Mouse (Mus musculus) midbrain, embryonic 15.5 days (tissue): Measurements from ENCODE around the gene Ppp1r3a. TPM values are rescaled to one million over a fixed set of nuclear protein-coding genes. Genes with fewer than 3 reads are reported as not detected.
"Not testable (repeated sequence)": the region's sequence is repeated elsewhere in the genome, so short reads cannot be mapped to it uniquely, and the experiment has no call there.

ENCODE experiments used
- ATAC-seq: fragments of 200-750 bp; cut with Nextera tagmentation; replicated peaks from 2 replicates; pipeline ENCODE4 v1.8.0; 2017; ENCODE audit warnings: moderate TSS enrichment
- H3K27ac ChIP-seq: fragments of 300-500 bp; sonication (generic); 2 replicates; pipeline ENCODE4 v1.5.1; 2015; ENCODE audit warnings: mild to moderate bottlenecking, inconsistent platforms
- H3K27me3 ChIP-seq: fragments of 300-500 bp; sonication (generic); replicated peaks from 2 replicates; pipeline ENCODE4 v1.6.1; 2015; ENCODE audit warnings: inconsistent platforms
- H3K36me3 ChIP-seq: fragments of 300-500 bp; sonication (generic); replicated peaks from 2 replicates; pipeline ENCODE4 v1.6.1; 2015; ENCODE audit warnings: inconsistent platforms
- H3K4me1 ChIP-seq: fragments of 300-500 bp; sonication (generic); 2 replicates; pipeline ENCODE4 v1.6.1; 2015; ENCODE audit warnings: inconsistent platforms
- H3K4me2 ChIP-seq: fragments of 300-500 bp; sonication (generic); 2 replicates; pipeline ENCODE4 v1.6.1; 2015; ENCODE audit warnings: inconsistent platforms, mild to moderate bottlenecking, moderate library complexity
- H3K4me3 ChIP-seq: fragments of 300-500 bp; sonication (generic); 2 replicates; pipeline ENCODE4 v1.5.1; 2015; ENCODE audit warnings: mild to moderate bottlenecking, inconsistent platforms
- H3K9ac ChIP-seq: fragments of 300-500 bp; sonication (generic); 2 replicates; pipeline ENCODE4 v1.6.1; 2015; ENCODE audit warnings: mild to moderate bottlenecking, inconsistent platforms
- H3K9me3 ChIP-seq: fragments of 300-500 bp; sonication (generic); 2 replicates; pipeline ENCODE4 v1.6.1; 2016; ENCODE audit warnings: inconsistent platforms
- WGBS: fragments of 180-500 bp; shearing (Covaris S2); methylation state at CpG from one replicate; pipeline ENCODE4 v1.1.7; 2015; ENCODE audit warnings: mixed read lengths; 5-methylcytosine and 5-hydroxymethylcytosine counted together
- polyA plus RNA-seq: library from polyadenylated mRNA; unstranded; fragments of >200 nt; fragmentation: Nextera tagmentation; extraction: Ambion mirVana; gene quantifications from 2 replicates; pipeline ENCODE4 v1.2.1, GENCODE M21; 2015

Gene Ppp1r3a
- polyA plus RNA-seq, 1 experiment from 2014 or later: 0.04 TPM

- H3K27me3 ChIP-seq: no peaks in the 10 kb centered on the region
- H3K9me3 ChIP-seq: no peaks in the 10 kb centered on the region
- no peak overlapping the region for H3K4me2 ChIP-seq
- no peak for ATAC-seq
- WGBS: 91% methylated on average over 4 of the region's 4 CpGs
- no peak overlapping the region for H3K27ac ChIP-seq
- no peak overlapping the region for H3K9ac ChIP-seq
- H3K36me3 ChIP-seq: no peaks in the 10 kb centered on the region
- H3K4me1 ChIP-seq: no peaks in the 10 kb centered on the region
- no peak overlapping the region for H3K4me3 ChIP-seq
Measured at GRCm38 (mm10) chr6:14715129-14715989, 39.7 kb downstream of the Ppp1r3a start.

- no peak for ATAC-seq
- H3K9ac ChIP-seq: no peak overlapping the region
- no peaks in the 10 kb centered on the region for H3K4me1 ChIP-seq
- no peak overlapping the region for H3K4me3 ChIP-seq
- H3K9me3 ChIP-seq: no peaks in the 10 kb centered on the region
- H3K27ac ChIP-seq: no peak overlapping the region
- 62% methylated on average over 2 of the region's 2 CpGs for WGBS
- H3K36me3 ChIP-seq: no peaks in the 10 kb centered on the region
- no peak overlapping the region for H3K4me2 ChIP-seq
- H3K27me3 ChIP-seq: no peaks in the 10 kb centered on the region
Measured at GRCm38 (mm10) chr6:14712146-14712545, 42.9 kb downstream of the Ppp1r3a start.

- ATAC-seq: no peak
Measured at GRCm38 (mm10) chr6:14700030-14700429, 55.0 kb downstream of the Ppp1r3a start.

GRCm38 (mm10) chr6:14679231-14679887 is 75.7 kb downstream of the Ppp1r3a start:
- not testable (repeated sequence) for H3K36me3 ChIP-seq, H3K4me3 ChIP-seq, ATAC-seq, H3K4me1 ChIP-seq, H3K9me3 ChIP-seq, H3K27me3 ChIP-seq, H3K27ac ChIP-seq, H3K4me2 ChIP-seq, H3K9ac ChIP-seq
- WGBS: 83% methylated on average over 20 of the region's 20 CpGs

More at GRCm38 (mm10) chr6:14700030-14700429, 55.0 kb downstream of the Ppp1r3a start:
- Histone ChIP-seq H3K4me2 (no peak overlapping the region), H3K27me3 (no peaks in the 10 kb centered on the region), H3K27ac (no peak overlapping the region), H3K9me3 (no peaks in the 10 kb centered on the region), H3K4me1 (no peaks in the 10 kb centered on the region), H3K36me3 (no peaks in the 10 kb centered on the region), H3K4me3 (no peak overlapping the region), H3K9ac (no peak overlapping the region)

GRCm38 (mm10) chr6:14668966-14669365 is 86.1 kb downstream of the Ppp1r3a start:
- not testable (repeated sequence) for H3K9me3 ChIP-seq, H3K27ac ChIP-seq, ATAC-seq, H3K4me1 ChIP-seq, H3K4me3 ChIP-seq, H3K4me2 ChIP-seq, H3K9ac ChIP-seq, H3K27me3 ChIP-seq, H3K36me3 ChIP-seq
- WGBS: 91% methylated on average over 2 of the region's 2 CpGs

GRCm38 (mm10) chr6:14667651-14668050 is 87.4 kb downstream of the Ppp1r3a start:
- not testable (repeated sequence) for H3K36me3 ChIP-seq, H3K4me3 ChIP-seq, H3K4me2 ChIP-seq, H3K27ac ChIP-seq, H3K4me1 ChIP-seq, H3K9ac ChIP-seq, H3K27me3 ChIP-seq, ATAC-seq, H3K9me3 ChIP-seq
- WGBS: 96% methylated on average over 2 of the region's 2 CpGs

Other genes with a start within 250 kb of the Ppp1r3a start
- 78.7 and 80.9 TPM in 2 replicates for gene Foxp2, start 146.1 kb upstream of the Ppp1r3a start, polyA plus RNA-seq